Mouse (Mus musculus): ENCODE measurements around the gene Ppm1e.

Gene Ppm1e

GRCm38 (mm10) chr11:87358331-87359261 lies at the start of gene Ppm1e:
TSS of gene Ppm1e (minus strand) at chr11:87359023.
- DNase-seq (ENCODE audit: low spot score): no peak

GRCm38 (mm10) chr11:87404876-87405275 lies 46.1 kb upstream of the Ppm1e start, which contains the start of the genes Rad51c and Tex14:
TSS of gene Rad51c (minus strand) at chr11:87404954.
TSS of gene Tex14 (plus strand) at chr11:87405065.
- no peak for DNase-seq (ENCODE audit: low spot score)

GRCm38 (mm10) chr11:87404111-87404853 lies 45.5 kb upstream of the Ppm1e start:
- peak; percentile 95 for DNase-seq (ENCODE audit: low spot score)

GRCm38 (mm10) chr11:87398402-87398801 lies 39.6 kb upstream of the Ppm1e start:
- DNase-seq (ENCODE audit: low spot score): no peak

GRCm38 (mm10) chr11:87393855-87394254 lies 35.0 kb upstream of the Ppm1e start:
- DNase-seq (ENCODE audit: low spot score): peak; percentile 67

- no peak for DNase-seq (ENCODE audit: low spot score)
Observed at GRCm38 (mm10) chr11:87385676-87386075, 26.9 kb upstream of the Ppm1e start.

- DNase-seq (ENCODE audit: low spot score): no peak
Observed at GRCm38 (mm10) chr11:87384551-87384950, 25.7 kb upstream of the Ppm1e start.

- no peak for DNase-seq (ENCODE audit: low spot score)
Observed at GRCm38 (mm10) chr11:87367865-87368580, 9.2 kb upstream of the Ppm1e start.

- DNase-seq (ENCODE audit: low spot score): no peak
Observed at GRCm38 (mm10) chr11:87367061-87367460, 8.2 kb upstream of the Ppm1e start.

GRCm38 (mm10) chr11:87365120-87365519 lies 6.3 kb upstream of the Ppm1e start:
- DNase-seq (ENCODE audit: low spot score): no peak

GRCm38 (mm10) chr11:87359262-87359612 lies 414 bp upstream of the Ppm1e start:
- DNase-seq (ENCODE audit: low spot score): no peak

- no peak for DNase-seq (ENCODE audit: low spot score)
Observed at GRCm38 (mm10) chr11:87357317-87358300, 1.2 kb downstream of the Ppm1e start.

- no peak for DNase-seq (ENCODE audit: low spot score)
Observed at GRCm38 (mm10) chr11:87354861-87355260, 4.0 kb downstream of the Ppm1e start.

- no peak for DNase-seq (ENCODE audit: low spot score)
Observed at GRCm38 (mm10) chr11:87353646-87354170, 5.1 kb downstream of the Ppm1e start.

GRCm38 (mm10) chr11:87326381-87326780 lies 32.4 kb downstream of the Ppm1e start:
- no peak for DNase-seq (ENCODE audit: low spot score)

- DNase-seq (ENCODE audit: low spot score): no peak
Observed at GRCm38 (mm10) chr11:87322558-87322957, 36.3 kb downstream of the Ppm1e start.

GRCm38 (mm10) chr11:87320007-87320406 lies 38.8 kb downstream of the Ppm1e start:
- no peak for DNase-seq (ENCODE audit: low spot score)

- DNase-seq (ENCODE audit: low spot score): peak; percentile 60
Observed at GRCm38 (mm10) chr11:87318956-87319708, 39.7 kb downstream of the Ppm1e start.

- no peak for DNase-seq (ENCODE audit: low spot score)
Observed at GRCm38 (mm10) chr11:87313533-87313932, 45.3 kb downstream of the Ppm1e start.

- DNase-seq (ENCODE audit: low spot score): no peak
Observed at GRCm38 (mm10) chr11:87310309-87310708, 48.5 kb downstream of the Ppm1e start.
